Mouse (Mus musculus) midbrain, postnatal 0 days (tissue): ENCODE data around the gene Casc1. TPM values are rescaled to one million over a fixed set of nuclear protein-coding genes. Genes with fewer than 3 reads are reported as not detected.

Experiments used
- ATAC-seq: fragments of 200-750 bp; cut with Nextera tagmentation; 2 replicates; pipeline ENCODE4 v1.8.0; 2017; ENCODE audit warnings: moderate number of reproducible peaks, mild to moderate bottlenecking, moderate TSS enrichment, moderate library complexity; ENCODE audit not compliant: low FRiP score
- DNase-seq: peaks from one replicate; pipeline ENCODE4 v3.0.0-alpha.2; 2015; ENCODE audit warnings: low spot score
- H3K27ac ChIP-seq: fragments of 300-500 bp; sonication (generic); 2 replicates; pipeline ENCODE4 v1.5.1; 2014; ENCODE audit warnings: low read depth, mild to moderate bottlenecking, low read length, mixed read lengths
- H3K27me3 ChIP-seq: fragments of 300-500 bp; sonication (generic); 2 replicates; pipeline ENCODE4 v1.6.1; 2014; ENCODE audit warnings: low read length, control low read depth, mixed read lengths; ENCODE audit not compliant: insufficient read depth
- H3K36me3 ChIP-seq: fragments of 300-500 bp; sonication (generic); 2 replicates; pipeline ENCODE4 v1.6.1; 2014; ENCODE audit warnings: low read length, control low read depth, mixed read lengths; ENCODE audit not compliant: insufficient read depth
- H3K4me1 ChIP-seq: fragments of 300-500 bp; sonication (generic); 2 replicates; pipeline ENCODE4 v1.6.1; 2014; ENCODE audit warnings: mild to moderate bottlenecking, control low read depth, antibody characterized with exemption, low read length, mixed read lengths; ENCODE audit not compliant: insufficient read depth
- H3K4me2 ChIP-seq: fragments of 300-500 bp; sonication (generic); 2 replicates; pipeline ENCODE4 v1.6.1; 2014; ENCODE audit warnings: low read depth, mild to moderate bottlenecking, low read length, mixed read lengths; ENCODE audit not compliant: poor library complexity, severe bottlenecking
- H3K4me3 ChIP-seq: fragments of 300-500 bp; sonication (generic); 2 replicates; pipeline ENCODE4 v1.5.1; 2014; ENCODE audit warnings: low read depth, mild to moderate bottlenecking, low read length, moderate library complexity
- H3K9ac ChIP-seq: fragments of 300-500 bp; sonication (generic); replicated peaks from 2 replicates; pipeline ENCODE4 v1.6.1; 2014; ENCODE audit warnings: mild to moderate bottlenecking, low read length, moderate library complexity, mixed read lengths; ENCODE audit not compliant: poor library complexity, severe bottlenecking
- H3K9me3 ChIP-seq: fragments of 300-500 bp; sonication (generic); 2 replicates; pipeline ENCODE4 v1.6.1; 2016; ENCODE audit warnings: low read length, control low read depth
- CTCF ChIP-seq: IDR thresholded peaks from 2 replicates; pipeline ENCODE4 v1.5.1; 2016; ENCODE audit warnings: antibody characterized with exemption, mild to moderate bottlenecking
- WGBS: fragments of 180-500 bp; shearing (Covaris S2); extraction: QIAGEN DNeasy Blood & Tissue Kit; methylation state at CpG from one replicate; pipeline ENCODE4 v1.1.7; 2014; 5-methylcytosine and 5-hydroxymethylcytosine counted together
- polyA plus RNA-seq: library from polyadenylated mRNA; unstranded; fragments of >200 nt; fragmentation: Nextera tagmentation; extraction: Ambion mirVana; gene quantifications from 2 replicates; pipeline ENCODE4 v1.2.1, GENCODE M21; 2015
- total RNA-seq: library from RNA; depleted of rRNA; stranded (reverse); fragments of >200 nt; gene quantifications from 2 replicates; pipeline ENCODE4 v1.2.3, GENCODE M21; 2014

Casc1 gene
- total and polyA plus RNA-seq, 2 experiments from 2014 or later = 0.58 to 2.2 TPM

DNA sequence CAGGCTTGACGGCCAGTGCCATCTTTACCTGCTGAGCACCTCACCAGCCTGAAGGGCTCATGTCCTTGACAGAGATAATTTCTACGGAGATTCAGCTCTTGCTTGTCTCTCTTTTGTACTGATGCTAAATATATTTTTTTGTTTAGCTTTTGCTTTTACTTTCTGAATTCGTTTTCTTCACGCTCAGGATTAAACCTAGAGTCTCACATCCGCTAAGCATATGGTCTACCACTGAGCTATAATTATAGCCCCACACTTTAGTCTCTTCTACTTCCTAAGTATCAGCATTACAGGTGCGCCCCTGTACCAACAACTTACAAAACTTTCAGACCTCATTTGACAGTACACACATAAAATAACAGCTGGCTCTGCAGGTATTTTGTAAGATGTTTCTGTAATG is 24.6 kb upstream of the Casc1 start:
- no peak overlapping the region for H3K9ac ChIP-seq
- H3K36me3 ChIP-seq = peaks cover 6% of the 10 kb centered on the region
- no peak overlapping the region for H3K4me2 ChIP-seq
- H3K9me3 ChIP-seq = no peaks in the 10 kb centered on the region
- ATAC-seq (no peak), DNase-seq (no peak)
- WGBS = 84% methylated on average over 6 of the region's 6 CpGs
- no peaks in the 10 kb centered on the region for H3K27me3 ChIP-seq
- no peaks in the 10 kb centered on the region for H3K4me1 ChIP-seq
- TF ChIP-seq CTCF = no peak
- H3K4me3 ChIP-seq = no peak overlapping the region
- no peak overlapping the region for H3K27ac ChIP-seq

DNA sequence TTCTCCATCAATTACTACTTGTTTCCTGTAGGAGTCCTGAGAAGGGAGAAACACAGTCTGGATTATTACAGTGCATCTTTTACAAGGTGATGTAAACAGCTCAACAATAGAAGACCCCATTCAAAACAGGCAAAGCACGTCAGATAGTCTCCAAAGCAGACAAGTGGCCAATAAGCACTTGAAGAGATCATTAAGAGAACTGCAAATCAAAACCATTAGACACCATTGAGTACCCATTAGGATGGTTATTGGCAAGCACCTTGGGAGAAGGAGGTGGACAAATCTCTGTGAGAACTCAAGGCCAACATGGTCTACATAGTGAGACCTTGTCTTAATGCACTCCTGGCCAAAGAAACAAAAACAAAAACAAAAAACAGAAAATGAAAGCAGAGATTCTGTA is 23.6 kb upstream of the Casc1 start:
- H3K4me3 ChIP-seq = no peak overlapping the region
- H3K4me1 ChIP-seq = no peaks in the 10 kb centered on the region
- H3K4me2 ChIP-seq = no peak overlapping the region
- 84% methylated on average over 1 of the region's 1 CpGs for WGBS
- ATAC-seq = no peak
- no peaks in the 10 kb centered on the region for H3K9me3 ChIP-seq
- no peak overlapping the region for H3K27ac ChIP-seq
- peaks cover 5% of the 10 kb centered on the region for H3K36me3 ChIP-seq
- no peak for TF ChIP-seq CTCF
- H3K27me3 ChIP-seq = no peaks in the 10 kb centered on the region
- H3K9ac ChIP-seq = no peak overlapping the region
- no peak for DNase-seq

GRCm38 (mm10) chr6:145226296-145226695 is 15.5 kb upstream of the Casc1 start:
- no peaks in the 10 kb centered on the region for H3K4me1 ChIP-seq
- DNase-seq (no peak), ATAC-seq (no peak)
- no peak overlapping the region for H3K9ac ChIP-seq
- no peaks in the 10 kb centered on the region for H3K27me3 ChIP-seq
- no peak overlapping the region for H3K27ac ChIP-seq
- no peak overlapping the region for H3K4me2 ChIP-seq
- no peak overlapping the region for H3K4me3 ChIP-seq
- H3K36me3 ChIP-seq = peaks cover 7% of the 10 kb centered on the region
- 93% methylated on average over 3 of the region's 3 CpGs for WGBS
- H3K9me3 ChIP-seq = no peaks in the 10 kb centered on the region
- no peak for TF ChIP-seq CTCF

GRCm38 (mm10) chr6:145224246-145224645 is 13.4 kb upstream of the Casc1 start:
- H3K4me3 ChIP-seq = no peak overlapping the region
- H3K9me3 ChIP-seq = no peaks in the 10 kb centered on the region
- no peak overlapping the region for H3K4me2 ChIP-seq
- no peak overlapping the region for H3K9ac ChIP-seq
- H3K27ac ChIP-seq = no peak overlapping the region
- H3K27me3 ChIP-seq = no peaks in the 10 kb centered on the region
- ATAC-seq (no peak), DNase-seq (no peak)
- 94% methylated on average over 6 of the region's 6 CpGs for WGBS
- peaks cover 10% of the 10 kb centered on the region for H3K36me3 ChIP-seq
- no peaks in the 10 kb centered on the region for H3K4me1 ChIP-seq
- TF ChIP-seq CTCF = no peak

GRCm38 (mm10) chr6:145215826-145216225 is 5.0 kb upstream of the Casc1 start:
- H3K4me2 ChIP-seq = no peak overlapping the region
- no peak for ATAC-seq
- no peaks in the 10 kb centered on the region for H3K27me3 ChIP-seq
- H3K4me3 ChIP-seq = no peak overlapping the region
- no peak overlapping the region for H3K27ac ChIP-seq
- peaks cover 7% of the 10 kb centered on the region for H3K36me3 ChIP-seq
- DNase-seq = no peak
- no peaks in the 10 kb centered on the region for H3K4me1 ChIP-seq
- WGBS = 92% methylated on average over 3 of the region's 3 CpGs
- no peak for TF ChIP-seq CTCF
- H3K9me3 ChIP-seq = no peaks in the 10 kb centered on the region
- no peak overlapping the region for H3K9ac ChIP-seq

DNA sequence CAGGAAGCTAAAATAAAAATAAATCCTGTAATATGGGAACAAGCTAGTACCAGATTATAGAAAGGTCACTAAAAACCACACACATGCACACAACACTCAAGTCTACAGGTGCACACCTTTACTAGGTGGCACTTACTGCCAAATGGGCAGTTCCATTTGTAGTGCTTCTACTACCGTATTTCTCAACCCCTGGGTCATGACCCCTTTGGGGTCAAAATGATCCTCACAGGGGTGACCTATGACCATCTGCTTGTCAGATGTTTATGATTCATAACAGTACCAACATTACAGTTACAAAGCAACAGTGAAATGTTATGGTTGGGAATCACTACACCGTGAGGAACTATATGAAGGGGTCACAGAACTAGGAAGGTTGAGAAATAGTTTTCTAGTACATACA is 3.1 kb upstream of the Casc1 start:
- no peak overlapping the region for H3K9ac ChIP-seq
- H3K4me3 ChIP-seq = no peak overlapping the region
- no peaks in the 10 kb centered on the region for H3K36me3 ChIP-seq
- no peak overlapping the region for H3K27ac ChIP-seq
- no peaks in the 10 kb centered on the region for H3K4me1 ChIP-seq
- no peaks in the 10 kb centered on the region for H3K27me3 ChIP-seq
- WGBS = 89% methylated on average over 2 of the region's 2 CpGs
- H3K4me2 ChIP-seq = no peak overlapping the region
- DNase-seq (no peak), ATAC-seq (no peak)
- no peak for TF ChIP-seq CTCF
- no peaks in the 10 kb centered on the region for H3K9me3 ChIP-seq
